Mouse (Mus musculus): ENCODE results near the gene Elf2.
"Not testable (repeated sequence)": the region's sequence is repeated elsewhere in the genome, so short reads cannot be mapped to it uniquely, and the experiment has no call there.

The Elf2 gene

DNA sequence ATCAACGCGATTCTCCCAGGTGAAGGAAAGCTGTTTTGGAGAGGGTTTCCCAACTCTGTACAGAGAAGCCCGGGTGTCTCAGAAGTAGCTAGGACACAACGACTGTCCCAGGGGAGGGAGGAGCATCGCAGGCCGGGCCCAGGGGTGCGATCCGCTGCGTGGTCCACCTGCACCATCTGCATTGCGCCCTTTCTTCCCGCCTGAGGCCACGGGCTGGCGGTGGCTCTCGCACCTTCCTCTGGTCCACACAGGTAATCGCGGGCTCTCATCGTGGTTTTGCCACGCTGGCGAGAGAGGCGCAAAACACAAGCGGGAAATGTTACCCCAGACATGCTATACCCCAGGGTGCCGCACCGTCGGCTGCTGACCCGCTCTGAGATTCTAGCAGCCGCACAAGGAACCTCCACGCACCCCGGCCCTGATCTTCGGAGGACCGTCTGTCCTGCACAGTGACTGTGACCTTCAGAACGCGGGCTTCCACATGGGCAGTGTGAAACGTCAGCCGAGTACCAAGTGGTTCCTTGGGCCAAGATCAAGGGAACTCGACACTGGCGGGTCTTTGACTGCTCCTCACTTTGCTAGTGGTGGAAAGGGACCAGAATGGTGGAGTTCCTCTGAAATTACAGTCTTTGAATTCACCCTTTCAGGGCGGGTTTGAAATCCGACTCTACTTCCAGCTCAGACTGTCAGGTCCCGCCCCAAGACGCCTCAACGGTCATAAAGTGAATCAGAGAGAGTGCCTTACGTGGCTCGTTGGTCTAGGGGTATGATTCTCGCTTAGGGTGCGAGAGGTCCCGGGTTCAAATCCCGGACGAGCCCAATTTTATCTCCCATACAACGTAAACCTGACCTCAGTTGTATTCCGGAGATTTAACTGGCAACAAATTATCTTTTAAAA, 18.4 kb upstream of the Elf2 start:
- DNase-seq = peak; percentile 69 to 71

DNA sequence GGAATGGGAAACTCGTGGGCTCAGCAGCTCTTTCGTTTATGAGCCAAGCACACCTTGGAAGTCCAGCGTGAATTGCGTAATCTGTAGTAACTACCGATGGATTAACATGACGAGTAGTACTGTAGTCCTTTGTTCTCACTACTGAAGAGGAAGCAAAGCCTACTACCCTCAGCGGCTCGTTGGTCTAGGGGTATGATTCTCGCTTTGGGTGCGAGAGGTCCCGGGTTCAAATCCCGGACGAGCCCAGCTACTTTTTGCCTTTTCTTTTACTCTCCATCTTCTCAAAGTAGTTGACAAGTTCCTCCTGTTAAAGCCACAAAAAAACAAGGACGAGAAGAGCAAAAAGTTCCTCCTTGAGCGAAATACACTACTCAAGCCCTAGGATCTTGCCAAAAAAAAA, 17.7 kb upstream of the Elf2 start:
- peak; percentile 68 to 78 for DNase-seq

DNA sequence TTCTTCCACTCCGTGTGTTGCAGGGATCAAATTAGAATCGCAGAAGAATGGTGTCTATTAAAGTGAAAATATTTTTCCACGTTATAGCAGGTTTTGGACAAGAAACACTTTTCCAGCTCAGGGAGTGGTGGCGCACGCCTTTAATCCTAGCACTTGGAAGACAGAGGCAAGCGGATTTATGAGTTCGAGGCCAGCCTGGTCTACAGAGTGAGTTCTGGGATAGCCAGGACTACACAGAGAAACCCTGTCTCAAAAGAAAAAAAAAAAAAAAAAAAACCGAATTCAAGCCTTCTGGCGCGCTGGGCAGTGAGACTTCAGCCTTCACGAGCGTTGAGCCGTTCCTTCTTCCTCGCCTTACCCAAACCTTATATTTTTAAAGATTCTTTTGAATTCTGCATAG, 17.2 kb upstream of the Elf2 start:
- no peak for DNase-seq

- DNase-seq = no peak
Observed at GRCm38 (mm10) chr3:51357078-51357477, 16.6 kb upstream of the Elf2 start.

GRCm38 (mm10) chr3:51354956-51355355, 14.5 kb upstream of the Elf2 start:
- not testable (repeated sequence) for DNase-seq

GRCm38 (mm10) chr3:51354034-51354427, 13.6 kb upstream of the Elf2 start:
- DNase-seq = no peak

GRCm38 (mm10) chr3:51353325-51354033, 13.0 kb upstream of the Elf2 start:
- peak; percentile 48 to 63 for DNase-seq

DNA sequence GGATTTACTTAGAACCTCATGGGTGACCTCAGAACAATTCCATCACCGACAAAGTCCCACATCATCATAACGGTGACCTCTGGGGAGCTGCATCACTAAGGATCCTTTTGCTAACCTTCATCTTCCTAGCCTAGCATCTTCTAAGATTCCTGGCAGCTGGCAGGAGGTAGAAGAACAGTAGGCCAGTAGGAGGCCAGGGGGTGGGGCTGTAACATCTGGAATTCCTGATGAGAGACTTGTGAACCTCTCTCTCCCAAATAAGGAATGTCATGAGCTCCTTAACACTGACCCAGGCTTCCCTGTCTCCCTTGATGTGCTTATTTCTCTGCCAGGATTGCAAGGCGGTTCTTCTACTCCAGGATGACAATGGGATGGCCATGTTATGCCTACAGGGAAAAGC, 10.3 kb upstream of the Elf2 start:
- DNase-seq = no peak

- DNase-seq = no peak
Observed at GRCm38 (mm10) chr3:51348646-51349238, 8.3 kb upstream of the Elf2 start.

- DNase-seq = not testable (repeated sequence)
Observed at GRCm38 (mm10) chr3:51345017-51345416, 4.6 kb upstream of the Elf2 start.

- not testable (repeated sequence) for DNase-seq
Observed at GRCm38 (mm10) chr3:51344182-51344581, 3.7 kb upstream of the Elf2 start.

GRCm38 (mm10) chr3:51343260-51343659, 2.8 kb upstream of the Elf2 start:
- DNase-seq = no peak

DNA sequence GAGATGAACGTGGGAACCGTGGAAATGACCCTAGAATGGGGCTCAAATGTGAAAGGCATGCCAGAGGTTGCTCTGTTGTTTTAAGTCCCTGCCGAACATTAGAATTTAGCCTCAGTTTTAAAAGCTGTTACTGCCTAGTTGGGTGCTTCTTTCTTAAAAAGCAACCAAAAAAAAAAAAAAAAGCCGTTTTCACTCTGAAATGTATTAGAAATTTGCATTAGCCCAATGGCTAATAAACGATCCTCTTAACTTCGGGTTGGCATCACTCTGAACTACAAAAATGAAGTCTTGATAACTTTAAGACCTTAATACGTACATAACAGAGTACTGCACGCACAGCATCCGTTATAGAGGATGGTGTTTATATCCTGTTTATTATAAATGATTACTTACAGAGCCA, 1.7 kb upstream of the Elf2 start:
- DNase-seq = no peak

DNA sequence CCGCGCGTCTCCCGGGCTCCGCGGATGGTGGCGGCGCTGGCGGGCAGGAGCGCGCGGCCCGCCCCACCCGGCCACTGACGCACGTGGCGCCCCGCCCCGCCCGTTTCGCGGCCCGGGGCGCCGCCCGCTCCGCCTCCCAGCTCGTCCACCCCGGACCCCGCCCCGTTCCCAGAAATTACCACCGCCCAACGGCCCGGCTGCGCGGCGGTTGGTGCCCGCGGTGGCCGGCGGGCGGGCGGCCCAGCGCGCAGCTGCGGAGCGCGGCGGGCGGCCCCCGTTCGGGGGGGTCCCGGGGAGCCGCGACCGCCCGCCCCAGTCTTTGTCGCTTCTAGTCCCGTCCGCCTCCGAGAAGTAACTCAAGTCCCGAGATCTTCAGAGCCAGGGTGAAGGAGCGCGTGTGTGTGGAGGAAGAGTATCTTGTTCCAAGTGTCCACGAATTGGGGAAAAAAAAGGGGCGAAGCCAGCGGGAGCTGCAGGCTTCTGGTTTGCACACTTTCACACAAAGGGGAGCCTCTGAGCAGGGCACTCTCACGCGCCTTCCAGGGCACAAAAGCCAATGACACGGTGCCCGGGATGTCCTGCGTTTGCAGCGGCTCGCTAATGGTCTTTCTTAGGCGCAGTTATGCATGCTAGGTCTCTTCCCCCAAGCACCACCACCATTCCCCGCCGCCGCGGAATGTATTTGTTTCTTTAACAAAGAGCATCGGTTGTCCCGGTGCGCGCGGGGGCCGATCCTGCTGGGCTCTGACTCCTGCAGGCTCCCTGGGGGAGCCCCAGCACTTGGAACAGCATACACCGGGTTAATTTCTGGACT, 1.0 kb upstream of the Elf2 start:
- DNase-seq = peak; percentile 90 to 93

- peak; percentile 59 to 64 for DNase-seq
Observed at GRCm38 (mm10) chr3:51339734-51340551, 520 bp downstream of the Elf2 start.

GRCm38 (mm10) chr3:51339378-51339733, 1.1 kb downstream of the Elf2 start:
- DNase-seq = no peak

DNA sequence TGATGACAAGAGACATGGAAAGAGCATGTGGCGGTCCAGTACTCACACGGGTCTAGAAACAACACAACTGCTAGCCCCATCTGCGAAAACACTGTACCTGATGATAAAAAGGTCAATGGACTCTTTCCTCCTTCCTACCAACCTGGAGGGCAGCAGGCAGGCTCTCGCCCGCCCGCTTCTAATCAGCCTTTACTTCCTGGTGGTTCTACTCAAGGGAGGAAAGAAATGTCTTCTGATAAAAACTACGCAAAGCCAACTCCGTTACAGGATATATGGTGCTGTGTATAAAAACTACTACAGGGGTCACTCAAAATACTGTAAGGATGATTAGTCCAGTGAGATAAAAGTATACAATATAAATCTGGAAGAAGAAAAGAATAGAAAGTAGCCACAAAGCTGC, 5.1 kb downstream of the Elf2 start:
- DNase-seq = no peak

DNA sequence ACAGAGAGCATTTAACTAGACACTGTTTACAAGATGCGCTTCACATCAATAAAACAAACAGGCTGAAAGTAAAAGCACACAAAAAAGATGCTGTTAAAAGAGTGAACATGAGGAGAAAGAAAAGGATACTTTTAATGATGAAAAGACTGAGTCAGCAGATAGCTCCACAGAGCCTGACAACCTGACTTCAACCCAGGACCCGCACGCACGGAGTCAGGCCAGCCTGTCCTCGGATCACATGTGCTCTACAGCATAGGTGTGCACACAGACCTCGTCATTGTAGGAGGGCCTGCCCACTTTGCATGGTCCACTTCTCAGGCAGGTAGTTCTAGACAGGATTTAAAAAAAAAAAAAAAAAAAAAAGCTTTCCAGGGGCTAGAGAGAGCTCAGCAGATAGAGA, 6.5 kb downstream of the Elf2 start:
- no peak for DNase-seq

DNA sequence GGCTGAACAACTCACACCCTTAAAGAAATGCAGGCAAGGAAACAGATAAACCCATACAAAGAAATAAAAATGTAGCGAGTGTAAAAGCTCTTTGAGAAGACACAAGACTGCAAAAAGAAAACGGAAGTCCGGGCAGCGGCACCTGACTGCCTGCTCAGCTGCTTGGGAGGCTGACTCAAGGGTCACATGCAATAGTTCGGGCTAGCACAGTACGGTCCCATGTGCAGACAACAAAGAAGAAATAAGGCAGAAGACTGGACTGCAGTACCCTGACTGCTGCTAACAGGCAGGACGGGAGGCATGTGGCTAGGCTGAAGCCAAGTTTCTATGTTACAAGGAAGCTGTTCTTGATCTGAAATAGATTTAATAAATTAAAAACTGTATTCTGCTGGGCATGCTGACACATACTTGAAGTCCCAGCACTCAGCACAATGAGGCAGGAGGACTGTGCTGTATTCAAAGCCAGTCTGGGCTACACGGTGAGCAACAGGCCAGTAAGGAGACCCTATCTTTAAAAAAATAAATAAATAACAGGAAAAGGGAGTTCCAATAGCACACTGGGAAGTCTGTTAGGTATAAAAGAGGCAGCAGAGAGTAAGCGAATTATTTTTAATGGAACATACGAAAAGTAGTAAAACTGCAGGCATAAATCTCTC, 7.1 kb downstream of the Elf2 start:
- DNase-seq = peak; percentile 57 to 58

GRCm38 (mm10) chr3:51330086-51330485, 10.4 kb downstream of the Elf2 start:
- no peak for DNase-seq

DNA sequence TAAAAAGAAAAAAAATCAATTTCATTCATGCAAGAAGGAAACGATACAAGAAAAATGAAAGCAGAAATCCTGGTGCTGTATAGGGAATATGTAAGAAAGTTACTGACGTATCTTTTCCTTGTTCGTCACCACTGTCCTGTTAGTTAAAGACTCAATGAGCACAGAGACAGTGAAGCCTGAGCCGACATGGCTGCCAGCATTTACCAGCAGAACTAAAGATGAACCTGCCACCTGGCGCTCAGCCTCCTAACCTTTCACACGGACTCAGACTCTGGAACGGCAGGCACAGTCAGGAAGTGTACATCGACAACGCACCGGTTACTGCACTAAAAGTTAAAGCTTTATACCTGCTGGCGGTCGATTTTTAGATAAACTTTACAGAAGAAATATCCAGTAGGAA, 11.9 kb downstream of the Elf2 start:
- DNase-seq = no peak
